Mouse (Mus musculus): ENCODE measurements around the gene Fbxo4. TPM values are rescaled to one million over a fixed set of nuclear protein-coding genes. Genes with fewer than 3 reads are reported as not detected.
A peak's percentile ranks its signal among the peaks of the same experiment; 100 is the strongest.

The Fbxo4 gene
- polyA plus RNA-seq (2014; fragmentation: Nextera tagmentation; extraction: Ambion mirVana): 3.9 and 5.1 TPM in 2 replicates

DNA sequence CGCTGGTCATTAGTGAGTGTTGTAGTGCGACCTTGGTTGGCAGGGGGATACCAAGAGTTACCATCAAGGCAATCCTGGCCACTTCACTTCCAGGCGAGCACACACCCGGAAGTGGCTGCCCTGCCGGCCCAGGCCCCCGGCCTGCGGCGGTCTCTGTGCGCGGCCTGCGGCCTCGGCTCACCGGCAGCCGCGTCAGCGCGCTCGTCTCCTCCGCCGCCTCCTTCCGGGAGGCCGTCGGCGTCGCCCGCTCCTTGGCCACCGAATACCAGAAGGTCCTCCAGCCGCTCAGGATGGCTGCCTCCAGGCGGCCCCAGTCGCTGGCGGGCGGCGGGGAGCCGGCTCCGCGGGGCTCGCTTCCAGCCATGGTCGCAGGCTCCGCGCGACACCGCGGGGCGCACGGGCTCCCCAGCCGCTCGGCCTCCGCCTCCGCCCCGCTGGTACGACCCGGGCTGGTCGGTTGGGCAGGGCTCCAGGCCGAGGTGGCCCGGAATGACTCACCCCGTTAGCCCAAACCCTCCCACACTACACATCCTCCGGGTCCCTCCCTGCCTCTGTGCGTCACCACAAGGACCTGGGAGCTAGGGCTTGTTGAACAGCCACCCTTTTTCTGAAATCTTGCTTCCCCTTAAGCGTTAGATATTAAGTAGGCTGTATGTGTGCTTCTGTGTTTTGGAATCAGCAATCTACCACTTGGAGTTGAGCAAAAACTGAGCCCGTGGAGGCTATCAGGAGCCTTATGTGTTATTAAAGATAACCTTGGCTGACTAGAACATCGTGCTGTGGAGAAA lies at the start of gene Fbxo4:
Fbxo4 (minus strand) TSS at position 513 of the 788 bp plus-strand sequence.
- Histone ChIP-seq H3K27me3 (replicated peaks; ENCODE audit: control insufficient read depth, insufficient read depth, low read length) (no peaks in the 10 kb centered on the region), H3K36me3 (ENCODE audit: control insufficient read depth, insufficient read depth, low read length) (peaks cover 3% of the 10 kb centered on the region; the same call in 1 of the 2 replicates), H3K27ac (ENCODE audit: low read depth, low read length) (peak within 1 kb of the TSS; percentile 88), H3K4me3 (ENCODE audit: low read depth, low read length) (peak within 1 kb of the TSS; percentile 72), H3K4me1 (replicated peaks; ENCODE audit: control insufficient read depth, insufficient read depth, low read length) (peaks cover 7% of the 10 kb centered on the region), H3K9me3 (ENCODE audit: control insufficient read depth, low read length) (no peaks in the 10 kb centered on the region), H3K4me2 (peak within 1 kb of the TSS; percentile 78), H3K9ac (ENCODE audit: low read depth, low read length) (peak within 1 kb of the TSS; percentile 91)
- WGBS: 1% methylated on average over 61 of the region's 61 CpGs
- ATAC-seq (replicated peaks; ENCODE audit: low FRiP score) (peak; percentile 94), DNase-seq (ENCODE audit: low spot score) (peak; percentile 75)

DNA sequence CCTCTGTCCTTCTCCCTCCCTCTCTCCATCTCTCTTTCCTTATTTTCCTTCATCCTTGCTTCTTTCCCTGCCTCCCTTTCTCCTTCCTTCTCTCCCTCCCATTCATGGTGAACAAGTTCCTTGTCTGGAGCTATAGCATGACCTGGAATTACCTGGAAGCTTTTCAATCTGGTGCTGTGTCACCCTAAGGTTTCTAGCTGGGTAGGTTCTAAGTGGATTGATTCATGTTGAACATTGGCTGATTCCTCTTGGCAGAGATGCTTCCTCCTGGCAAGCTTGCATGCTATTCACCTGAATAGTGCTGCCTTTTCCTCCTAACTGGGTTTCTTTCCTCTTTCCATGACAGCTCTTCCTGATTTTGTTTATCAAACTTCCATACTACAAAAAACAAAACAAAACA lies 49.6 kb upstream of the Fbxo4 start:
- no peaks in the 10 kb centered on the region for H3K27me3 ChIP-seq (replicated peaks; ENCODE audit: control insufficient read depth, insufficient read depth, low read length)
- ATAC-seq (replicated peaks; ENCODE audit: low FRiP score) (no peak), DNase-seq (ENCODE audit: low spot score) (no peak)
- H3K36me3 ChIP-seq (ENCODE audit: control insufficient read depth, insufficient read depth, low read length): no peaks in the 10 kb centered on the region
- no peak overlapping the region for H3K4me3 ChIP-seq (ENCODE audit: low read depth, low read length)
- no peaks in the 10 kb centered on the region; the same call in 1 of the 2 replicates for H3K4me1 ChIP-seq (replicated peaks; ENCODE audit: control insufficient read depth, insufficient read depth, low read length)
- no peaks in the 10 kb centered on the region for H3K9me3 ChIP-seq (ENCODE audit: control insufficient read depth, low read length)
- no peak overlapping the region for H3K9ac ChIP-seq (ENCODE audit: low read depth, low read length)
- H3K4me2 ChIP-seq: no peak overlapping the region
- H3K27ac ChIP-seq (ENCODE audit: low read depth, low read length): no peak overlapping the region

GRCm38 (mm10) chr15:4028411-4028700 lies 49.0 kb upstream of the Fbxo4 start:
- H3K9me3 ChIP-seq (ENCODE audit: control insufficient read depth, low read length): no peaks in the 10 kb centered on the region
- no peaks in the 10 kb centered on the region; the same call in 1 of the 2 replicates for H3K4me1 ChIP-seq (replicated peaks; ENCODE audit: control insufficient read depth, insufficient read depth, low read length)
- H3K27ac ChIP-seq (ENCODE audit: low read depth, low read length): no peak overlapping the region
- H3K36me3 ChIP-seq (ENCODE audit: control insufficient read depth, insufficient read depth, low read length): no peaks in the 10 kb centered on the region
- no peak for ATAC-seq (replicated peaks; ENCODE audit: low FRiP score)
- no peaks in the 10 kb centered on the region for H3K27me3 ChIP-seq (replicated peaks; ENCODE audit: control insufficient read depth, insufficient read depth, low read length)
- H3K4me3 ChIP-seq (ENCODE audit: low read depth, low read length): no peak overlapping the region
- H3K4me2 ChIP-seq: no peak overlapping the region
- no peak overlapping the region for H3K9ac ChIP-seq (ENCODE audit: low read depth, low read length)
- WGBS: 86% methylated on average over 6 of the region's 6 CpGs
- no peak for DNase-seq (ENCODE audit: low spot score)

GRCm38 (mm10) chr15:4027671-4028410 lies 48.5 kb upstream of the Fbxo4 start:
- H3K27ac ChIP-seq (ENCODE audit: low read depth, low read length): no peak overlapping the region

GRCm38 (mm10) chr15:4026831-4027584 lies 47.6 kb upstream of the Fbxo4 start:
- Histone ChIP-seq H3K9me3 (ENCODE audit: control insufficient read depth, low read length) (no peaks in the 10 kb centered on the region), H3K4me1 (replicated peaks; ENCODE audit: control insufficient read depth, insufficient read depth, low read length) (no peaks in the 10 kb centered on the region; the same call in 1 of the 2 replicates), H3K4me2 (peak overlapping the region; percentile 77), H3K36me3 (ENCODE audit: control insufficient read depth, insufficient read depth, low read length) (no peaks in the 10 kb centered on the region), H3K27ac (ENCODE audit: low read depth, low read length) (peak overlapping the region; percentile 70), H3K9ac (ENCODE audit: low read depth, low read length) (peak overlapping the region; percentile 75), H3K27me3 (replicated peaks; ENCODE audit: control insufficient read depth, insufficient read depth, low read length) (no peaks in the 10 kb centered on the region), H3K4me3 (ENCODE audit: low read depth, low read length) (peak overlapping the region; percentile 75)
- peak; percentile 77 for DNase-seq (ENCODE audit: low spot score)
- under 1% methylated on average over 61 of the region's 65 CpGs for WGBS
- ATAC-seq (replicated peaks; ENCODE audit: low FRiP score): peak; percentile 69

More at GRCm38 (mm10) chr15:4027671-4028410, 48.5 kb upstream of the Fbxo4 start:
- Histone ChIP-seq H3K9me3 (ENCODE audit: control insufficient read depth, low read length) (no peaks in the 10 kb centered on the region), H3K9ac (ENCODE audit: low read depth, low read length) (peak overlapping the region; percentile 75), H3K4me1 (replicated peaks; ENCODE audit: control insufficient read depth, insufficient read depth, low read length) (no peaks in the 10 kb centered on the region; the same call in 1 of the 2 replicates), H3K4me2 (peak overlapping the region; percentile 77), H3K27me3 (replicated peaks; ENCODE audit: control insufficient read depth, insufficient read depth, low read length) (no peaks in the 10 kb centered on the region), H3K36me3 (ENCODE audit: control insufficient read depth, insufficient read depth, low read length) (no peaks in the 10 kb centered on the region), H3K4me3 (ENCODE audit: low read depth, low read length) (peak overlapping the region; percentile 75)
- DNase-seq (ENCODE audit: low spot score): no peak
- no peak for ATAC-seq (replicated peaks; ENCODE audit: low FRiP score)
- 23% methylated on average over 6 of the region's 6 CpGs for WGBS

GRCm38 (mm10) chr15:4026231-4026773 lies 46.9 kb upstream of the Fbxo4 start, which contains the start of gene Oxct1:
Gene Oxct1, plus strand, starts transcription at chr15:4026383.
- 0% methylated on average over 41 of the region's 45 CpGs for WGBS
- Histone ChIP-seq H3K36me3 (ENCODE audit: control insufficient read depth, insufficient read depth, low read length) (no peaks in the 10 kb centered on the region), H3K4me2 (peak within 1 kb of the TSS; percentile 77), H3K27me3 (replicated peaks; ENCODE audit: control insufficient read depth, insufficient read depth, low read length) (no peaks in the 10 kb centered on the region), H3K4me3 (ENCODE audit: low read depth, low read length) (peak within 1 kb of the TSS; percentile 75), H3K9ac (ENCODE audit: low read depth, low read length) (peak within 1 kb of the TSS; percentile 75), H3K9me3 (ENCODE audit: control insufficient read depth, low read length) (no peaks in the 10 kb centered on the region), H3K27ac (ENCODE audit: low read depth, low read length) (peak within 1 kb of the TSS; percentile 70), H3K4me1 (replicated peaks; ENCODE audit: control insufficient read depth, insufficient read depth, low read length) (no peaks in the 10 kb centered on the region; the same call in 1 of the 2 replicates)
- DNase-seq (ENCODE audit: low spot score) (peak; percentile 85), ATAC-seq (replicated peaks; ENCODE audit: low FRiP score) (peak; percentile 98)

GRCm38 (mm10) chr15:4025508-4025904 lies 46.1 kb upstream of the Fbxo4 start:
- ATAC-seq (replicated peaks; ENCODE audit: low FRiP score) (no peak), DNase-seq (ENCODE audit: low spot score) (no peak)
- WGBS: 71% methylated on average over 11 of the region's 11 CpGs
- Histone ChIP-seq H3K4me3 (ENCODE audit: low read depth, low read length) (no peak overlapping the region), H3K9me3 (ENCODE audit: control insufficient read depth, low read length) (no peaks in the 10 kb centered on the region), H3K36me3 (ENCODE audit: control insufficient read depth, insufficient read depth, low read length) (no peaks in the 10 kb centered on the region), H3K9ac (ENCODE audit: low read depth, low read length) (no peak overlapping the region), H3K4me1 (replicated peaks; ENCODE audit: control insufficient read depth, insufficient read depth, low read length) (no peaks in the 10 kb centered on the region; the same call in 1 of the 2 replicates), H3K27me3 (replicated peaks; ENCODE audit: control insufficient read depth, insufficient read depth, low read length) (no peaks in the 10 kb centered on the region), H3K27ac (ENCODE audit: low read depth, low read length) (no peak overlapping the region), H3K4me2 (peak overlapping the region; percentile 77; the same call in 1 of the 2 replicates)

Measured in liver, embryonic 11.5 days (tissue).